Mouse (Mus musculus) cerebellum, postnatal 10 days (tissue): ENCODE results near the gene Slc4a3.

Experiments
- DNase-seq, 2 experiments: peaks; one replicate each; pipeline ENCODE4 v3.0.0; 2021; ENCODE audit warnings: mixed read lengths in 2 of 2

Gene Slc4a3

DNA sequence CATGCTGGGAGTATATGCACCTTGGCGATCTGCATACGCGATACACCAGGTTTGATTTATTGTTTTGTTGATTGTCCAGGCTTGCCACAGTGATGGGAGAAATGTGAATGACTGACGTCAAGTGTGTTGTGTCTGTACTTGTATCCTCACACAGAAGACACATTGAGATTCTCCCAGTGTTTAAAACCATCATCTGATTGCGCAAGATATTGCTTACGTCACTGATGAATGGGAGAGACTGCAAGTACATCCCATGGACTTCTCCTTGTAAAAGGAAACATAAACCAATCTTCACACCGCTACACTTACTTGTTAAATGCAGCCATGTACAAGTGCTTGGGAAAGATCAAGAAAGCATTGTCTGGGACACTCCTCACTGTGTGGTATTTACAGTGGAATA is 62.2 kb downstream of the Slc4a3 start:
- DNase-seq, result no peak

- no peak for DNase-seq
Measured at GRCm38 (mm10) chr1:75608625-75609263, 62.7 kb downstream of the Slc4a3 start.

DNA sequence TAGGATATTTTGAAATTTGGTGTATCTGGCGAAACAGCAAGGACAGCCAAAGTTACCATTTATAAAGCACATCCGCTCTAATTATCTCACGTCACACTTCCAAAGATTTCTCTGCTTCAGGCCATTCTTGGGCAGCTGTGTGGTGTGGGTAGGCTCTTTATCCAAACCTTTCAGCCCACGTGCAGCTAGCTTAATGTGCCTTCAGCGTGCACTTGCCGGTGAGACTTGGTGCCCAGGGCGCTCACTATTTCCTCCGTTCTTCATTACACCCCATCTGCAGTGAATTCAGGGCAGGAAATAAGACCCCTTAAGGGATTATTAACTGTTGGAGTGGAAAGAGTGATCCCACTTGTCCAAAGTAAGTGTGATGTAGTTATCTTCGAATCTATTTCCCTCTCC is 63.2 kb downstream of the Slc4a3 start:
- DNase-seq, result no peak

- DNase-seq, result no peak
Measured at GRCm38 (mm10) chr1:75610553-75610952, 64.5 kb downstream of the Slc4a3 start.
